Mouse (Mus musculus) bone marrow, adult 2 months (tissue): ENCODE data around the gene Trarg1.

ENCODE experiments used
- CTCF ChIP-seq: fragments of 200-500 bp; IDR thresholded peaks from 2 replicates; pipeline ENCODE4 v1.5.1; 2011; ENCODE audit warnings: low read length, control low read depth; ENCODE audit not compliant: control insufficient read depth, insufficient read depth
- POLR2A ChIP-seq: fragments of 200-500 bp; IDR thresholded peaks from 2 replicates; pipeline ENCODE4 v1.6.1; 2011; ENCODE audit warnings: low read depth, mild to moderate bottlenecking, control low read depth, low read length, borderline replicate concordance; ENCODE audit not compliant: control insufficient read depth

DNA sequence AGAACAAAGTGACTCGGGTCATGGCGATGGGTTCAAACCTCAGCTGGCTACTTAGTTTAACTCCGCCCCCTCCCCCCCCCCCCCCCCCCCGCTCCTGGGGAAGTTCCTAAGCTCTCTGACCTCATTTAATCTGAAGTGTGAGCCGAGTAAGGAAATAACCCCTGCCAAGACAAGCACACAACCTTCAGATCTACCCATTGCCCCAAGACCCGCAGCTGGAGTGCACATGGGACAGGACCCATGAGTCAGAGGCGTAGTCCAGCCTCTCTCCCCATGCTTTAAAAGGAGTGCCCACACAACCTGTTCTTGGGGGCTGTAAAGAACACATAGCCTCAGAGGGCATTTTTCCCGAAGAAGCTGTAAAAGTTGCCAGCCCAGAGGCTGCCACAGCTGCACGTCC, 20.0 kb downstream of the Trarg1 start:
- no peak for TF ChIP-seq CTCF
- TF ChIP-seq POLR2A: no peak
